Mouse (Mus musculus) heart, adult 8-10 months (tissue): Measurements from ENCODE around the gene Dcbld1. TPM values are rescaled to one million over a fixed set of nuclear protein-coding genes. Genes with fewer than 3 reads are reported as not detected.
"Not testable (repeated sequence)": the region's sequence is repeated elsewhere in the genome, so short reads cannot be mapped to it uniquely, and the experiment has no call there.

ENCODE experiments used
- DNase-seq: peaks from one replicate; pipeline ENCODE4 v3.0.0; 2022; ENCODE audit warnings: low spot score
- total RNA-seq, 4 experiments: library from RNA; stranded (reverse); gene quantifications; 2 replicates each; pipeline ENCODE4 v1.2.4; 2022

Gene Dcbld1
- total RNA-seq, 4 experiments from 2014 or later: 3.4 to 4.4 (median 4.0) TPM

- DNase-seq: no peak
Measured at GRCm38 (mm10) chr10:52302271-52302670, 68.9 kb downstream of the Dcbld1 start.

GRCm38 (mm10) chr10:52304574-52304973 lies 71.2 kb downstream of the Dcbld1 start:
- no peak for DNase-seq

DNA sequence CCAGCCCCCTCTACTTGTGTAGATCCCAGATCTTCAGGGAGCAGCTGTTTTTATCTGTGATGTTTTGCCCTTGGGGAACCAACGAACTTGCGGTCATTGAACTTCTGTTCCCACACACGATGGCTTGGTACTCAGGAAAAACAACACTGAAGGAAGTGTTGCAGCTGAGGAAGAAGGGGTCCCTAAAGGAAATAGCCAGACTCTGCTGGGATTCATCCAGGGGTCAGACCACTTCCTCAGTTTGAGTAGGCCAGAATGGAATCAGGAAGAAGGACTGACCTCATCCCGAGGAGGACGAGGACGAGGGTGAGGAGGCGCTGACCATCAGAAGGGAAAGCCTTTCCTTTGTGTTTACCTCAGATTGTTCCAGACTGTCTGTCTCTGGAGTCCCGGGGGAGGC lies 75.8 kb downstream of the Dcbld1 start:
- peak; percentile 88 for DNase-seq

DNA sequence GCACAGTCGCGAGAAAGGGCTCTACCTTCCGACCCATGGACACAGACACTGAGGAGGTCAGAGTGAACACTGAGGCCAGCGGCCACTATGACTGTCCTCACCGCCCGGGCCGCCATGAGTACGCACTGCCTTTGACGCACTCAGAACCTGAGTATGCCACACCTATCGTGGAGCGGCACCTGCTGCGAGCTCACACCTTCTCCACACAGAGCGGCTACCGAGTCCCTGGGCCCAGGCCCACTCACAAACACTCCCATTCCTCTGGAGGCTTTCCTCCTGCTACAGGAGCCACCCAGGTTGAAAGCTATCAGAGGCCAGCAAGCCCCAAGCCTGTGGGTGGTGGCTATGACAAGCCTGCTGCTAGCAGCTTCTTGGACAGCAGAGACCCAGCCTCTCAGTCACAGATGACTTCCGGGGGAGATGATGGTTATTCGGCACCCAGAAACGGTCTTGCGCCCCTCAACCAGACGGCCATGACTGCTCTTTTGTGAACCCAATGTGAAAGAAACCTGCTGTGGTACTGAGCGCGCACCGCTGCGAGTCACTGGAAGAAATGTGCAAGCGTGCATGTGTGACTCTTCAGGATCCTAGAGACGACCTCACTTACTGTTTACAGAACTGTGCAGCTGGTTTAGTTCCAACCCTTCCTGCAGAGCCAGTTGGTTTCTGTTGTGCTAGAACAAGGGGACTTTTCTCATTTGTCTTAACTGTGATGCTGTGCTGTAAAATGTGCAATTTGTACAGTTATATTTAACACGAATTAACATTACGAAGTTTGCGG lies 86.3 kb downstream of the Dcbld1 start:
- DNase-seq: no peak

DNA sequence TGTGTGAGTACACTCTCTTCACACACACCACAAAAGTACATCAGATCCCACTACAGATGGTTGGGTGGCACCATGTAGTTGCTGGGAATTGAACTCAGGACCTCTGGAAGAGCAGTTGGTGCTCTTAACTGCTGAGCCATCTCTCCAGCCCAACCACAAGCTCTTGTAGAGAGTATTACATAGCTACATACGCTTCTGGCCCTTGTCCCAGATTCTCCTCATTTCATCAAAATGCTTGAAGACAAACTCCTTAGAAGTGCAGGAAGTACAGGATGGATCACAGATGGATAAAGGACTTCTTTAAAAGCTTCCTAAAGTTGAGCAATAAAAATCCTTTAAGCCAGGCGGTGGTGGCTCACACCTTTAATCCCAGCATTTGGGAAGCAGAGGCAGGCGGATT lies 88.5 kb downstream of the Dcbld1 start:
- DNase-seq: no peak

DNA sequence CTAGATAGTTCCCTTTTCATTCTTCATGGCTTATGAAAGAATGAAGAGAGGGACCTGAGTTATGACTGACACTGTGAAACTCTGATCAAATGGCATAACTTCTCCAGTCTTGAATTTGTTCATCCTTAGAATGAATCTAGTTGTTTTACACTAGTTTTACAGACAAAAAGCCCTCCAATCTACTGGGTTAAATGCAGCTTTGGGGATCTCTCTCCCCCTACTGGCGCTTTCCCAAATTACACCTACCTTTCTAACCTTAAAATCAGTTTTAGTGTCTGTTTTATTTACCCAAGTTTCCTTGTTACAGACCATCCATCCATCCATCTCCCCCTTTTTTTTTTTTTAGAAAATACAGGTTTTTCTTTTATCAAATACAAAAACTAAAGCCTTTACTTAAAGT lies 97.6 kb downstream of the Dcbld1 start:
- peak; percentile 56 for DNase-seq

DNA sequence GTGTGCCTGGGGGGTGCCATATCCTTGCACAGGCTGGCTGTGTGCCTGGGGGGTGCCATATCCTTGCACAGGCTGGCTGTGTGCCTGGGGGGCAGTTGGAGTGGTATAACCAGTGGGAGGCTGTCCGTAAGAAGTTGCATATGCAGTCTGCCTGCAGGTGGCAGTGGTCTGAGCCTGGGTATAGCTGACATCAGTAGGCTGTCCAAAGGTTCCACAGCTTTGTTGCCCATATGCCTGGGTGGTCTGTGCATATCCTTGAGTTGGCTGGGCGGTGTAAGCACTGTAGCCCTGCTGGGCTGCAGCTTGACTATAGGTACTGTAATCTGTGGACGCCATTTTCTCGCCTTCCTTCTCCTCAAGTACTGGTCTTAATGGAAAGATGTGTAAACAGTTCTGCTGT lies 109.9 kb downstream of the Dcbld1 start:
- not testable (repeated sequence) for DNase-seq

GRCm38 (mm10) chr10:52353184-52353583 lies 119.8 kb downstream of the Dcbld1 start:
- DNase-seq: no peak

GRCm38 (mm10) chr10:52358467-52358866 lies 125.0 kb downstream of the Dcbld1 start, which contains the start of gene Gm26741:
Gene Gm26741, plus strand, starts transcription at chr10:52358767.
- DNase-seq: no peak

DNA sequence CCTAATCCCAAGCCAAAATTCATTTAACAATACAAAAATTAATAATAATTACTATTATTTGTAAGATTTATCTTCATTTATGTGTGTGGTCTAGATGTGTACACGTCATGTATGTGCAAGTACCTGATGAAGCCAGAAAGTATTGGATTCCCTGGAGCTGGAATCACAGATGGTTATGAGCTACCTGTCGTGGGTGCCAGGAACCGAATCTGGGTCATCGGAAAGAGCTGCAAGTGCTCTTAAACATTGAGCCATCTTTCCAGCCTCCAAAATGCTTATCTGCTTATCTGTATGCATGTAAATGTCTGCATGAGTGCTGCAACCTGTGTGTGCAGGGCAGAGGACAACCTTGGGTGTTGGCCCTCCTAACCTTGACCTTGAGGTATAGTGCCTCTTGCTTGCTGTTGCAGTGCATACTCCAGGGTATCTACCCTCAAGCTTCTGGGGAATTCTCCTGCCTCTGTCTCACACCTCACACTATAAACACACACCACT lies 126.9 kb downstream of the Dcbld1 start:
- no peak for DNase-seq

- no peak for DNase-seq
Measured at GRCm38 (mm10) chr10:52360862-52361609, 127.6 kb downstream of the Dcbld1 start.

DNA sequence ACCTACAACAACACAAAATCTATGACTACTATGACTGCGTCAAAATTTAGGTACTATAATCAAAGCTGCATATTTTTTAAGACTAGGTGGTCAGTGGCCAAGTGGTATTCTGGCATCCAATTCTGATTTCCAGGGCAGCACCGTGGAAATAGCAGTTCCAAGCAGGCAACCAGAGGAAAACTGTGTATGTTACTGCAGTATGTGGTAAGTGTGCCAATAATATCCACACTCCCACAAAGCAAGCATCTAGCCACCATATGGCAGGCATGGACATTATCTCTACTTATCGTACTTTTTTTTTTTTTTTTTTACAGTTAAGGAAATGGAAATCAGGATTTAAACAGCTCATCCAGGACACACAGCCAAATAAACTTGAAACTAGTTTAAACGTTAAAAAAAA lies 135.0 kb downstream of the Dcbld1 start:
- no peak for DNase-seq

Other genes with a start within 250 kb of the Dcbld1 start
- 1 to 10 TPM in 2 of 4 experiments, under 1 TPM in 2; 0.83 to 2.1 (median 1.1) TPM for gene Vgll2, start 211.1 kb upstream of the Dcbld1 start, total RNA-seq
- gene Ros1, start 38.4 kb upstream of the Dcbld1 start, total RNA-seq: under 1 TPM in 1 of 4 experiments, not detected in 3; 0.03 TPM
- gene Gm26741, start 125.1 kb downstream of the Dcbld1 start, total RNA-seq: not detected
- 10 to 100 TPM; 10.8 to 12.2 (median 11.1) TPM for gene Gopc, start 148.5 kb downstream of the Dcbld1 start, total RNA-seq
- under 1 TPM; 0.28 to 0.80 (median 0.49) TPM for gene Nepn, start 155.4 kb downstream of the Dcbld1 start, total RNA-seq
- 10 to 100 TPM; 30.4 to 43.0 (median 36.2) TPM for gene Nus1, start 183.9 kb downstream of the Dcbld1 start, total RNA-seq